Mouse (Mus musculus): ENCODE results near the gene Clec2h.

The Clec2h gene

GRCm38 (mm10) chr6:128679574-128679973 is 17.4 kb downstream of the Clec2h start:
- in situ Hi-C loops (cut with MboI; ENCODE audit: low pct_unique_long_range_greater_than_20kb in 1 of 2, low sequenced_read_pairs in 2 of 2, unreplicated experiment in 1 of 2) = no loop called here

- in situ Hi-C loops (cut with MboI; ENCODE audit: low pct_unique_long_range_greater_than_20kb in 1 of 2, low sequenced_read_pairs in 2 of 2, unreplicated experiment in 1 of 2) = no loop called here
Observed at GRCm38 (mm10) chr6:128701691-128702090, 39.5 kb downstream of the Clec2h start.

- in situ Hi-C loops (cut with MboI; ENCODE audit: low pct_unique_long_range_greater_than_20kb in 1 of 2, low sequenced_read_pairs in 2 of 2, unreplicated experiment in 1 of 2) = no loop called here
Observed at GRCm38 (mm10) chr6:128722959-128723358, 60.8 kb downstream of the Clec2h start, which contains the start of gene Klrb1. TSS of gene Klrb1 (minus strand) at chr6:128723059.
